Mouse (Mus musculus): Measurements from ENCODE around the gene Asic2. TPM values are rescaled to one million over a fixed set of nuclear protein-coding genes. Genes with fewer than 3 reads are reported as not detected.
A peak's percentile ranks its signal among the peaks of the same experiment; 100 is the strongest.

The Asic2 gene
- total and polyA plus RNA-seq, 2 experiments from 2014 or later, result 19.2 to 57.3 TPM

GRCm38 (mm10) chr11:81462199-81462598 is 506.1 kb downstream of the Asic2 start:
- DNase-seq (ENCODE audit: low spot score) (peak; percentile 82), ATAC-seq (no peak)
- TF ChIP-seq CTCF (IDR thresholded peaks at IDR 0.05; ENCODE audit: low read depth), result peak; percentile 71
- Histone ChIP-seq H3K27me3 (ENCODE audit: insufficient read depth, low read length) (no peaks in the 10 kb centered on the region), H3K36me3 (ENCODE audit: insufficient read depth, low read length) (no peaks in the 10 kb centered on the region), H3K9ac (replicated peaks; ENCODE audit: low read length) (no peak overlapping the region), H3K27ac (no peak overlapping the region), H3K4me3 (ENCODE audit: low read length) (no peak overlapping the region), H3K4me2 (ENCODE audit: low read depth, low read length) (no peak overlapping the region), H3K4me1 (ENCODE audit: insufficient read depth, low read length) (no peaks in the 10 kb centered on the region), H3K9me3 (ENCODE audit: low read length) (no peaks in the 10 kb centered on the region)
- 6% methylated on average over 5 of the region's 5 CpGs for WGBS

- Histone ChIP-seq H3K4me1 (ENCODE audit: insufficient read depth, low read length) (no peaks in the 10 kb centered on the region), H3K27me3 (ENCODE audit: insufficient read depth, low read length) (no peaks in the 10 kb centered on the region), H3K9me3 (ENCODE audit: low read length) (no peaks in the 10 kb centered on the region), H3K9ac (replicated peaks; ENCODE audit: low read length) (no peak overlapping the region), H3K4me3 (ENCODE audit: low read length) (no peak overlapping the region), H3K27ac (no peak overlapping the region), H3K36me3 (ENCODE audit: insufficient read depth, low read length) (no peaks in the 10 kb centered on the region), H3K4me2 (ENCODE audit: low read depth, low read length) (no peak overlapping the region)
- 16% methylated on average over 4 of the region's 4 CpGs for WGBS
- no peak for DNase-seq (ENCODE audit: low spot score)
- no peak for TF ChIP-seq CTCF (IDR thresholded peaks at IDR 0.05; ENCODE audit: low read depth)
- no peak for ATAC-seq
Measured at GRCm38 (mm10) chr11:81461748-81462147, 506.5 kb downstream of the Asic2 start.

- Histone ChIP-seq H3K4me2 (ENCODE audit: low read depth, low read length) (no peak overlapping the region), H3K9me3 (ENCODE audit: low read length) (no peaks in the 10 kb centered on the region), H3K4me1 (ENCODE audit: insufficient read depth, low read length) (peaks cover 10% of the 10 kb centered on the region; the same call in 1 of the 2 replicates), H3K27me3 (ENCODE audit: insufficient read depth, low read length) (no peaks in the 10 kb centered on the region), H3K36me3 (ENCODE audit: insufficient read depth, low read length) (no peaks in the 10 kb centered on the region), H3K27ac (no peak overlapping the region), H3K4me3 (ENCODE audit: low read length) (no peak overlapping the region), H3K9ac (replicated peaks; ENCODE audit: low read length) (no peak overlapping the region)
- 65% methylated on average over 4 of the region's 4 CpGs for WGBS
- TF ChIP-seq CTCF (IDR thresholded peaks at IDR 0.05; ENCODE audit: low read depth), result no peak
- no peak for ATAC-seq
- DNase-seq (ENCODE audit: low spot score), result peak; percentile 63
Measured at GRCm38 (mm10) chr11:81454921-81455320, 513.3 kb downstream of the Asic2 start.

- H3K9ac ChIP-seq (replicated peaks; ENCODE audit: low read length), result no peak overlapping the region
- no peaks in the 10 kb centered on the region for H3K36me3 ChIP-seq (ENCODE audit: insufficient read depth, low read length)
- H3K27ac ChIP-seq, result no peak overlapping the region
- DNase-seq (ENCODE audit: low spot score) (peak; percentile 66), ATAC-seq (peak; percentile 45; the same call in 1 of the 2 replicates)
- H3K9me3 ChIP-seq (ENCODE audit: low read length), result no peaks in the 10 kb centered on the region
- TF ChIP-seq CTCF (IDR thresholded peaks at IDR 0.05; ENCODE audit: low read depth), result no peak
- H3K4me1 ChIP-seq (ENCODE audit: insufficient read depth, low read length), result peaks cover 10% of the 10 kb centered on the region; the same call in 1 of the 2 replicates
- H3K4me2 ChIP-seq (ENCODE audit: low read depth, low read length), result no peak overlapping the region
- 4% methylated on average over 1 of the region's 1 CpGs for WGBS
- no peak overlapping the region for H3K4me3 ChIP-seq (ENCODE audit: low read length)
- H3K27me3 ChIP-seq (ENCODE audit: insufficient read depth, low read length), result no peaks in the 10 kb centered on the region
Measured at GRCm38 (mm10) chr11:81454111-81454510, 514.1 kb downstream of the Asic2 start.

GRCm38 (mm10) chr11:81449271-81449705 is 519.0 kb downstream of the Asic2 start:
- no peaks in the 10 kb centered on the region for H3K36me3 ChIP-seq (ENCODE audit: insufficient read depth, low read length)
- TF ChIP-seq CTCF (IDR thresholded peaks at IDR 0.05; ENCODE audit: low read depth), result no peak
- no peak overlapping the region for H3K27ac ChIP-seq
- ATAC-seq (no peak), DNase-seq (ENCODE audit: low spot score) (peak; percentile 59)
- H3K9me3 ChIP-seq (ENCODE audit: low read length), result no peaks in the 10 kb centered on the region
- H3K9ac ChIP-seq (replicated peaks; ENCODE audit: low read length), result no peak overlapping the region
- H3K4me1 ChIP-seq (ENCODE audit: insufficient read depth, low read length), result peaks cover 9% of the 10 kb centered on the region; the same call in 1 of the 2 replicates
- H3K27me3 ChIP-seq (ENCODE audit: insufficient read depth, low read length), result no peaks in the 10 kb centered on the region
- WGBS, result 28% methylated on average over 3 of the region's 3 CpGs
- H3K4me3 ChIP-seq (ENCODE audit: low read length), result no peak overlapping the region
- no peak overlapping the region for H3K4me2 ChIP-seq (ENCODE audit: low read depth, low read length)

- H3K9ac ChIP-seq (replicated peaks; ENCODE audit: low read length), result no peak overlapping the region
- H3K4me1 ChIP-seq (ENCODE audit: insufficient read depth, low read length), result no peaks in the 10 kb centered on the region
- H3K4me2 ChIP-seq (ENCODE audit: low read depth, low read length), result no peak overlapping the region
- no peak for TF ChIP-seq CTCF (IDR thresholded peaks at IDR 0.05; ENCODE audit: low read depth)
- no peaks in the 10 kb centered on the region for H3K9me3 ChIP-seq (ENCODE audit: low read length)
- DNase-seq (ENCODE audit: low spot score), result no peak
- H3K27me3 ChIP-seq (ENCODE audit: insufficient read depth, low read length), result no peaks in the 10 kb centered on the region
- ATAC-seq, result no peak
- H3K27ac ChIP-seq, result no peak overlapping the region
- no peaks in the 10 kb centered on the region for H3K36me3 ChIP-seq (ENCODE audit: insufficient read depth, low read length)
- 69% methylated on average over 1 of the region's 1 CpGs for WGBS
- no peak overlapping the region for H3K4me3 ChIP-seq (ENCODE audit: low read length)
Measured at GRCm38 (mm10) chr11:81446347-81446746, 521.9 kb downstream of the Asic2 start.

GRCm38 (mm10) chr11:81426857-81427256 is 541.4 kb downstream of the Asic2 start:
- 32% methylated on average over 14 of the region's 14 CpGs for WGBS
- H3K4me2 ChIP-seq (ENCODE audit: low read depth, low read length), result peak overlapping the region; percentile 30; the same call in 1 of the 2 replicates
- ATAC-seq, result no peak

More at GRCm38 (mm10) chr11:81426857-81427256, 541.4 kb downstream of the Asic2 start:
- no peak overlapping the region for H3K4me3 ChIP-seq (ENCODE audit: low read length)
- H3K9me3 ChIP-seq (ENCODE audit: low read length), result no peaks in the 10 kb centered on the region
- H3K9ac ChIP-seq (replicated peaks; ENCODE audit: low read length), result no peak overlapping the region
- 0 out of 2 replicates have a peak, but pooled peaks cover 3% of the 10 kb centered on the region for H3K4me1 ChIP-seq (ENCODE audit: insufficient read depth, low read length)
- peak; percentile 68 for DNase-seq (ENCODE audit: low spot score)
- no peak overlapping the region for H3K27ac ChIP-seq
- no peaks in the 10 kb centered on the region for H3K36me3 ChIP-seq (ENCODE audit: insufficient read depth, low read length)
- TF ChIP-seq CTCF (IDR thresholded peaks at IDR 0.05; ENCODE audit: low read depth), result no peak
- H3K27me3 ChIP-seq (ENCODE audit: insufficient read depth, low read length), result no peaks in the 10 kb centered on the region

Measured in hindbrain, postnatal 0 days (tissue).